Mouse (Mus musculus): ENCODE data around the gene Olfr57. TPM values are rescaled to one million over a fixed set of nuclear protein-coding genes. Genes with fewer than 3 reads are reported as not detected.

Gene Olfr57
- polyA plus RNA-seq (2017; shearing (Covaris generic)), result not detected

DNA sequence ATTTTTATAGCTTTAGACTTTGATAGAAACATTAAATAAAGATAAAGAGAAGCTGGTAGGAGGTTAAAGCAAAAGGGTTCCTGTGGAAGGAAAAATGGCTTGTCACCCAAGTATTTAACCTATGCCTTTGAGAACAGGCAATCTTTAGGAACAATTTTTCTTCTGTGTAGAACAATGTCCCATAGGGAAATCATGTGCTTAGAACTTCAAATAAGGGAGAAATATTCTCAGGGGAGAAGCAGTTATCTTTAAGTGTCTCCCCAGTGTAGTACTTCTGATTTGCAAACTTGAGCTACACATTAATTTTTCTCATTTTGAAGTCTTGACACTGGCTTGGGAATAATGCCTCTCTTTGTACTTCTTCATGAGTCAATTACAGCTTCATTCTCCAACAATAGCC lies at the start of gene Olfr57:
TSS of gene Olfr57 (plus strand) at position 301 of the 400 bp plus-strand sequence.

DNA sequence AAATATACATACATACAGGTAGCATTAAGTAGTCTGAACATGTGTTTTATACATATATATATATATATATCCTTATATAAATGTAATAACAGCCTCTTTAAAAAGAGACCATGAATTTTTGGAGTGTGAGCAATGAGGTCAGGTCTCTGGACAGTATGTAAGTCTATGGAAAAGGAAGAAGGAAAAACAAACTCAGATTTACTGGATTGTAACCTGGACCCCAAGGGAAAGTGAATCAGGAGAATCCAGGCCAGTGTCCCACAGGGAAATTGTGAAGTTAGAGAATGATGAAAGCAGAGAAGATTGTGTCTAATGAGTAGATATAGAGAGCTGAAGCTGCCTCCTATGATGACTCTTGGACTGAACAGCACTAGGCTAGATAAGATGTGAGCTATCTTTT lies 47.8 kb upstream of the Olfr57 start, which contains the start of gene Olfr1352:
TSS of gene Olfr1352 (plus strand) at position 301 of the 400 bp plus-strand sequence.

DNA sequence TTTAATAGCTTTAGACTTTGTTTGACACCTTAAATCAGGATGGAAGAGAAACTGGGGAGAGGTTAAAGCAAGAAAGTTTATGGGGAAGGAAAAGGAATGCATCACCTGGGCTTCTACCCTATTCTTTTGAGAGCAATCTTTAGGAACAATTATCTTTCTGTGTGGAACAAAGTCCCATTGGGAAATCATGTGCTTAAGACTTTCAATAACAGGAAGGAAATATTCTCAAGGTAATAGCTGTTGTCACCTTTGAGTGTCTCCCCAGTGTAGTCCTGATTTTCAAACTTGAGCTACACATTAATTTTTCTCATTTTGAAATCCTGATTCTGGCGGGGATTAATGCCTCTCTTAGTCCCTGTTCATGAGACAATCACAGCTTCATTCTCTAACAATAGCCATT lies 16.4 kb upstream of the Olfr57 start, which contains the start of gene Olfr1351:
TSS of gene Olfr1351 (plus strand) at position 301 of the 400 bp plus-strand sequence.

Other genes starting within 250 kb of the Olfr57 start
- gene Slc1a6, start 248.2 kb upstream of the Olfr57 start, polyA plus RNA-seq (2017; shearing (Covaris generic)), result not detected
- gene Olfr1356, start 176.6 kb upstream of the Olfr57 start, polyA plus RNA-seq (2017; shearing (Covaris generic)), result 0.40 TPM
- not detected for gene Olfr1355, start 153.2 kb upstream of the Olfr57 start, polyA plus RNA-seq (2017; shearing (Covaris generic))
- gene Olfr1354, start 115.6 kb upstream of the Olfr57 start, polyA plus RNA-seq (2017; shearing (Covaris generic)), result not detected
- not detected for gene Olfr8, start 78.1 kb upstream of the Olfr57 start, polyA plus RNA-seq (2017; shearing (Covaris generic))
- gene Olfr1353, start 65.4 kb upstream of the Olfr57 start, polyA plus RNA-seq (2017; shearing (Covaris generic)), result not detected
- gene Olfr1352, start 47.7 kb upstream of the Olfr57 start, polyA plus RNA-seq (2017; shearing (Covaris generic)), result not detected
- gene Olfr1351, start 16.3 kb upstream of the Olfr57 start, polyA plus RNA-seq (2017; shearing (Covaris generic)), result not detected
- 15.7 TPM for gene 2610008E11Rik, start 68.9 kb downstream of the Olfr57 start, polyA plus RNA-seq (2017; shearing (Covaris generic))
- gene Vmn2r80, start 120.0 kb downstream of the Olfr57 start, polyA plus RNA-seq (2017; shearing (Covaris generic)), result not detected
- gene Vmn2r81, start 219.0 kb downstream of the Olfr57 start, polyA plus RNA-seq (2017; shearing (Covaris generic)), result not detected

Measured in effector memory CD4-positive, alpha-beta T cell, adult 5 months (primary cell).